Mouse (Mus musculus): Measurements from ENCODE around the gene Nr2e1. TPM values are rescaled to one million over a fixed set of nuclear protein-coding genes. Genes with fewer than 3 reads are reported as not detected.

Nr2e1 gene
- polyA plus RNA-seq, 1 experiment from 2014 or later: not detected

Other genes with a start within 250 kb of the Nr2e1 start
- gene Afg1l, start 105.1 kb downstream of the Nr2e1 start, polyA plus RNA-seq (2015; fragmentation: Nextera tagmentation; extraction: Ambion mirVana): 2.7 and 2.9 TPM in 2 replicates
- 249 TPM in 2 replicates for gene Snx3, start 81.6 kb downstream of the Nr2e1 start, polyA plus RNA-seq (2015; fragmentation: Nextera tagmentation; extraction: Ambion mirVana)
- gene Ostm1, start 190 bp upstream of the Nr2e1 start, polyA plus RNA-seq (2015; fragmentation: Nextera tagmentation; extraction: Ambion mirVana): 10.5 and 11.0 TPM in 2 replicates
- 10.0 and 11.2 TPM in 2 replicates for gene Sec63, start 177.9 kb upstream of the Nr2e1 start, polyA plus RNA-seq (2015; fragmentation: Nextera tagmentation; extraction: Ambion mirVana)